Mouse (Mus musculus) C2C12 (cell line): Measurements from ENCODE around the gene Abcb8.

Experiments used
- CEBPB ChIP-seq: IDR thresholded peaks from one replicate; pipeline ENCODE4 v1.6.1; 2011; ENCODE audit warnings: low read depth, mild to moderate bottlenecking, control low read depth, moderate library complexity
- CTCF ChIP-seq: IDR thresholded peaks from one replicate; pipeline ENCODE4 v1.5.1; 2011; ENCODE audit not compliant: control insufficient read depth, insufficient read depth, insufficient read length
- MAX ChIP-seq: IDR thresholded peaks from one replicate; pipeline ENCODE4 v1.6.1; 2011; ENCODE audit warnings: mild to moderate bottlenecking, control low read depth

DNA sequence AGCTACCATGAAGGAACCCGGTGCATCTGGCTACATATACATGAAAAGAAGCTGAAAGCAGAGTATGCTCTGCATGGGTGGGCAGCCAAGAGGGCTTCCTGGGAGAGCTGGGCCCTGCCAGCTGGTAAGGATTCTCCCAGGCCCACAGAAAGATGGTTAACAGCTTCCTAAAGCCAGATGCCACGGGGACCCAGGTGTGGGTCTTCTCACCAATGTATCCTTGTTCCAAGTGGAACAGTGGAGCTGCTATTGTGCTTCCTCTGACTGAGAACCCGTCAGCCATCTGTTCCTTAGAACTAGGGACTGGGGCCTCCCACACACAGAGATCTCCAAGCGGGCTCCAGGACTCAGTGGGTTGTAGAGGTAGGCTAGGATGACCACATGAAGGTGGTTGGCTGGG, 36.7 kb upstream of the Abcb8 start:
- TF ChIP-seq CTCF (no peak), MAX (no peak), CEBPB (no peak)
